Mouse (Mus musculus): ENCODE measurements at regions not wholly inside any gene's neighbourhood (a gene's known extent, or its start where the extent isn't known, plus 50 kb on each side); places are given as distances from the start of the nearest gene placed in this dataset.

DNA sequence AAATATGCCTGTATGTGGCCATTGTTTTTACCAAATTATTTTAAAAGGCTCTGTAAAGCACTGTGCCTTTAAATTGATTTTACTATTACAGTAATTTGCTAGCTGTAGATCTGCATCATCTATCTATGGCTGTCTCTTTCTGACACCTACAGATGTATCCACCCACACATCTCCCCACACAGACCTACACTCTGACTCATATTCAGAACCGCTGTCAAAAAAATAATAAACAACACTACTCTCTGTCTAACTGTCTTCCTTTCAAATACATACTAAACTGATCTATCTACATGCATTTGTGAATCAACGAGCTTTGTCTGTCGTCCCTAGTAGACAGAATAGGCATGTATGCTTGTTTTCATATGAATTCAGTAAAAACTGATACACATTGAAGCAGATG is 130.6 kb upstream of the Gls start:
- TF ChIP-seq CTCF (IDR thresholded peaks at IDR 0.05; ENCODE audit: control insufficient read depth, insufficient read depth, insufficient replicate concordance, low read depth, low read length), result no peak
- TF ChIP-seq POLR2A (IDR thresholded peaks at IDR 0.05; ENCODE audit: control insufficient read depth, low read depth, low read length), result no peak
